Comparison of ENCODE assay signal across 17 mouse cellular contexts in genomic region chr9:9221185-9221584, GRCm38 (mm10). TPM values are rescaled to one million over a fixed set of nuclear protein-coding genes. Genes with fewer than 3 reads are reported as not detected.
DNase-seq lines count a peak whose midpoint lies in the region; ATAC-seq and TF ChIP-seq lines count a peak whose summit lies in the region.
"Had no signal": no experiment of that assay in that cellular context is flagged by ENCODE, and none has a peak within 500 bp of the region (broad histone marks: within the 10 kb centered on the region; RNA-seq: fewer than 3 reads in every experiment).

No protein-coding gene starts in this region.

- no peak overlapping the region for H3K4me2 ChIP-seq in limb, embryonic 14.5 days (replicated peaks; ENCODE audit: low read depth, low read length, severe bottlenecking)
- H3K4me2 ChIP-seq in kidney, postnatal 0 days (ENCODE audit: low read length) = no peak overlapping the region
- H3K4me2 ChIP-seq in liver, embryonic 13.5 days = peak overlapping the region; percentile 10; the same call in 1 of the 2 replicates
- H3K4me2 ChIP-seq: limb, embryonic 13.5 days; stomach, embryonic 15.5 days had no signal

- TF ChIP-seq CTCF in kidney, postnatal 0 days (IDR thresholded peaks at IDR 0.05; ENCODE audit: low read depth) = no peak

- H3K9me3 ChIP-seq in limb, embryonic 14.5 days (ENCODE audit: control insufficient read depth, low read length) = no peaks in the 10 kb centered on the region
- H3K9me3 ChIP-seq in limb, embryonic 10.5 days (replicated peaks) = no peaks in the 10 kb centered on the region
- no peaks in the 10 kb centered on the region for H3K9me3 ChIP-seq in kidney, postnatal 0 days (replicated peaks; ENCODE audit: low read length)
- no peaks in the 10 kb centered on the region for H3K9me3 ChIP-seq in liver, embryonic 13.5 days (replicated peaks)
- H3K9me3 ChIP-seq: hindbrain, embryonic 10.5 days; limb, embryonic 13.5 days; stomach, embryonic 15.5 days had no signal

- H3K27me3 ChIP-seq in limb, embryonic 14.5 days (ENCODE audit: control insufficient read depth, insufficient read depth, low read length) = no peaks in the 10 kb centered on the region
- H3K27me3 ChIP-seq in limb, embryonic 10.5 days (ENCODE audit: low read depth, poor library complexity, severe bottlenecking) = no peaks in the 10 kb centered on the region
- H3K27me3 ChIP-seq in kidney, postnatal 0 days (ENCODE audit: insufficient read depth, low read length) = no peaks in the 10 kb centered on the region
- H3K27me3 ChIP-seq in liver, embryonic 13.5 days = no peaks in the 10 kb centered on the region
- H3K27me3 ChIP-seq: limb, embryonic 13.5 days; stomach, embryonic 15.5 days had no signal

- no peak overlapping the region for H3K27ac ChIP-seq in limb, embryonic 14.5 days (replicated peaks; ENCODE audit: low read depth, low read length)
- H3K27ac ChIP-seq in limb, embryonic 10.5 days = no peak overlapping the region
- peak overlapping the region; percentile 42 for H3K27ac ChIP-seq in kidney, postnatal 0 days
- no peak overlapping the region for H3K27ac ChIP-seq in liver, embryonic 13.5 days
- H3K27ac ChIP-seq: hindbrain, embryonic 10.5 days; limb, embryonic 13.5 days; stomach, embryonic 15.5 days had no signal

- no peak for DNase-seq in limb, embryonic 14.5 days (ENCODE audit: low spot score)
- no peak for DNase-seq in limb, embryonic 10.5 days (ENCODE audit: low spot score)
- DNase-seq in kidney, postnatal 0 days (ENCODE audit: low spot score) = no peak
- no peak for DNase-seq in liver, embryonic 13.5 days
- no peak for DNase-seq in neural tube, embryonic 10.5 days (ENCODE audit: extremely low spot score, low spot score)
- no peak for DNase-seq in adrenal gland, postnatal 14 days
- DNase-seq in frontal cortex, postnatal 36 days (ENCODE audit: low spot score in 2 of 2) = no peak
- DNase-seq: cerebellum, adult 11 months; cerebellum, postnatal 25 days; lung, postnatal 10 days; midbrain, embryonic 14.5 days; spleen, adult 18-20 months had no signal

- H3K4me3 ChIP-seq in limb, embryonic 14.5 days (replicated peaks; ENCODE audit: low read length) = no peak overlapping the region
- H3K4me3 ChIP-seq in limb, embryonic 10.5 days = no peak overlapping the region
- no peak overlapping the region for H3K4me3 ChIP-seq in kidney, postnatal 0 days (replicated peaks; ENCODE audit: low read depth, low read length)
- H3K4me3 ChIP-seq in liver, embryonic 13.5 days (replicated peaks) = no peak overlapping the region
- H3K4me3 ChIP-seq: hindbrain, embryonic 10.5 days; limb, embryonic 13.5 days; stomach, embryonic 15.5 days had no signal

- TF ChIP-seq POLR2A in limb, embryonic 14.5 days (IDR thresholded peaks at IDR 0.05; ENCODE audit: borderline replicate concordance, extremely low read depth, insufficient read depth, insufficient read length) = no peak

- H3K9ac ChIP-seq in limb, embryonic 14.5 days (ENCODE audit: low read depth, low read length, severe bottlenecking) = no peak overlapping the region
- H3K9ac ChIP-seq in kidney, postnatal 0 days (ENCODE audit: low read depth, low read length) = no peak overlapping the region
- no peak overlapping the region for H3K9ac ChIP-seq in liver, embryonic 13.5 days
- H3K9ac ChIP-seq: limb, embryonic 13.5 days; stomach, embryonic 15.5 days had no signal

- H3K36me3 ChIP-seq in limb, embryonic 14.5 days (ENCODE audit: control insufficient read depth, insufficient read depth, low read length) = no peaks in the 10 kb centered on the region
- no peaks in the 10 kb centered on the region for H3K36me3 ChIP-seq in limb, embryonic 10.5 days
- H3K36me3 ChIP-seq in kidney, postnatal 0 days (ENCODE audit: insufficient read depth, low read length) = no peaks in the 10 kb centered on the region
- no peaks in the 10 kb centered on the region for H3K36me3 ChIP-seq in liver, embryonic 13.5 days
- H3K36me3 ChIP-seq: hindbrain, embryonic 10.5 days; limb, embryonic 13.5 days; stomach, embryonic 15.5 days had no signal

- ATAC-seq in limb, embryonic 14.5 days (ENCODE audit: low FRiP score, low read depth) = peak; percentile 19; the same call in 1 of the 2 replicates
- ATAC-seq in kidney, postnatal 0 days (replicated peaks; ENCODE audit: low FRiP score, low read depth) = peak; percentile 89
- ATAC-seq in liver, embryonic 13.5 days (ENCODE audit: low read depth) = no peak
- ATAC-seq in cerebellum, adult (ENCODE audit: insufficient number of reproducible peaks, low FRiP score, low TSS enrichment) = no peak

- WGBS in limb, embryonic 14.5 days = 80% methylated on average over 4 of the region's 4 CpGs
- WGBS in limb, embryonic 10.5 days = 83% methylated on average over 4 of the region's 4 CpGs
- WGBS in kidney, postnatal 0 days = 60% methylated on average over 4 of the region's 4 CpGs
- 46% methylated on average over 4 of the region's 4 CpGs for WGBS in liver, embryonic 13.5 days (ENCODE audit: insufficient replicate concordance)

- peaks cover 9% of the 10 kb centered on the region for H3K4me1 ChIP-seq in limb, embryonic 14.5 days (ENCODE audit: control insufficient read depth, insufficient read depth, low read length)
- peaks cover 6% of the 10 kb centered on the region; the same call in 1 of the 2 replicates for H3K4me1 ChIP-seq in limb, embryonic 10.5 days
- H3K4me1 ChIP-seq in kidney, postnatal 0 days (replicated peaks; ENCODE audit: insufficient read depth, low read length) = 0 out of 2 replicates have a peak, but pooled peaks cover 3% of the 10 kb centered on the region
- no peaks in the 10 kb centered on the region; the same call in 1 of the 2 replicates for H3K4me1 ChIP-seq in liver, embryonic 13.5 days (replicated peaks)
- H3K4me1 ChIP-seq: hindbrain, embryonic 10.5 days; stomach, embryonic 15.5 days had no signal

RNA-seq across cellular contexts. Expression of gene Arhgap42, which starts 17.7 kb away (rescaled TPM):
- polyA plus RNA-seq in limb, embryonic 14.5 days (2012; rRNA removed) = 21.3 and 22.2 TPM in 2 replicates
- 40.5 and 42.2 TPM in 2 replicates for polyA plus RNA-seq in limb, embryonic 14.5 days (2014; fragmentation: Nextera tagmentation; extraction: Ambion mirVana)
- polyA plus RNA-seq in limb, embryonic 10.5 days (2016; fragmentation: Nextera tagmentation; extraction: Ambion mirVana) = 39.8 and 43.1 TPM in 2 replicates
- polyA plus RNA-seq in kidney, postnatal 0 days (2015; fragmentation: Nextera tagmentation; extraction: Ambion mirVana) = 30.8 and 42.0 TPM in 2 replicates
- 8.1 and 9.2 TPM in 2 replicates for polyA plus RNA-seq in liver, embryonic 13.5 days (2015; fragmentation: Nextera tagmentation; extraction: Ambion mirVana)
- total RNA-seq in adrenal gland, postnatal 14 days (2021) = 30.1 and 30.3 TPM in 2 replicates
- total RNA-seq: MEL had no signal

Comparison
In these comparisons a context has a peak if more than half of its experiments do, and no peak if none do; other contexts are left out.
1. ATAC-seq: peak in limb, embryonic 14.5 days (single experiment) and kidney, postnatal 0 days (single experiment); none in liver, embryonic 13.5 days (single experiment) and cerebellum, adult (single experiment).